In genomic region chr2:78004426-78004825, GRCm38 (mm10) we compare ENCODE assay signal across 23 mouse cellular contexts. TPM values are rescaled to one million over a fixed set of nuclear protein-coding genes. Genes with fewer than 3 reads are reported as not detected.
DNase-seq lines count a peak whose midpoint lies in the region; ATAC-seq lines count a peak whose summit lies in the region.
"Had no signal": no experiment of that assay in that cellular context is flagged by ENCODE, and none has a peak within 500 bp of the region (broad histone marks: within the 10 kb centered on the region; RNA-seq: fewer than 3 reads in every experiment).

No protein-coding gene starts in this region.

- H3K9me3 ChIP-seq in intestine, embryonic 14.5 days (ENCODE audit: control insufficient read depth, low read length) = no peaks in the 10 kb centered on the region
- H3K9me3 ChIP-seq in intestine, embryonic 15.5 days = no peaks in the 10 kb centered on the region
- H3K9me3 ChIP-seq: G1E had no signal

- H3K36me3 ChIP-seq in intestine, embryonic 14.5 days (ENCODE audit: control insufficient read depth, insufficient read depth, low read length) = no peaks in the 10 kb centered on the region
- no peaks in the 10 kb centered on the region for H3K36me3 ChIP-seq in intestine, embryonic 15.5 days
- H3K36me3 ChIP-seq: G1E had no signal

- no peak overlapping the region for H3K9ac ChIP-seq in intestine, embryonic 14.5 days (ENCODE audit: low read length)
- H3K9ac ChIP-seq in intestine, embryonic 15.5 days = no peak overlapping the region

- no peak for ATAC-seq in intestine, embryonic 14.5 days (replicated peaks; ENCODE audit: low FRiP score, low TSS enrichment, low read depth)
- ATAC-seq in intestine, embryonic 15.5 days = no peak
- ATAC-seq: activated CD4-positive, CD25-positive, alpha-beta regulatory T cell, adult 4 months; CD4-positive, CD25-positive, alpha-beta regulatory T cell, adult 4 months; Patski had no signal

- DNase-seq in intestine, embryonic 14.5 days (ENCODE audit: low spot score) = no peak
- DNase-seq in 3T3-L1 (ENCODE audit: low read depth, low spot score) (peak; percentile 73), adipocyte (ENCODE audit: low spot score) (peak; percentile 78)
- no peak for DNase-seq in adrenal gland, adult 2 months
- DNase-seq in left cerebral cortex, adult 8-10 months (ENCODE audit: low spot score in 2 of 2) = no peak
- DNase-seq: adrenal gland, adult 8-10 months; adrenal gland, postnatal 10 days; adrenal gland, postnatal 14 days; adrenal gland, postnatal 25 days; adrenal gland, postnatal 36 days; B cell, adult 2 months; cerebellum, adult 11 months; cerebellum, adult 11-12 months; cerebellum, adult 18-20 months; cerebellum, adult 2 months; cerebellum, adult 8-10 months; cerebellum, adult 9-10 months had no signal

- peaks cover 3% of the 10 kb centered on the region; the same call in 1 of the 2 replicates for H3K4me1 ChIP-seq in intestine, embryonic 14.5 days (replicated peaks; ENCODE audit: control insufficient read depth, insufficient read depth, low read length)
- H3K4me1 ChIP-seq in intestine, embryonic 15.5 days (replicated peaks) = no peaks in the 10 kb centered on the region

- H3K4me3 ChIP-seq in intestine, embryonic 14.5 days (ENCODE audit: low read depth, low read length) = no peak overlapping the region
- H3K4me3 ChIP-seq in intestine, embryonic 15.5 days (replicated peaks) = no peak overlapping the region

- no peaks in the 10 kb centered on the region for H3K27me3 ChIP-seq in intestine, embryonic 14.5 days (replicated peaks; ENCODE audit: control insufficient read depth, insufficient read depth, low read length)
- no peaks in the 10 kb centered on the region for H3K27me3 ChIP-seq in intestine, embryonic 15.5 days (replicated peaks)
- H3K27me3 ChIP-seq: CH12.LX, Patski had no signal

- WGBS in intestine, embryonic 14.5 days = 77% methylated on average over 5 of the region's 5 CpGs
- WGBS in intestine, embryonic 15.5 days = 75% methylated on average over 5 of the region's 5 CpGs

- H3K27ac ChIP-seq in intestine, embryonic 14.5 days (ENCODE audit: low read depth) = peak overlapping the region; percentile 69; the same call in 1 of the 2 replicates
- no peak overlapping the region for H3K27ac ChIP-seq in intestine, embryonic 15.5 days

- H3K4me2 ChIP-seq in intestine, embryonic 14.5 days (ENCODE audit: low read length) = no peak overlapping the region
- H3K4me2 ChIP-seq in intestine, embryonic 15.5 days (replicated peaks) = no peak overlapping the region

RNA-seq across cellular contexts. Expression of gene Cwc22, which starts 58.3 kb away (rescaled TPM):
- polyA plus RNA-seq in intestine, embryonic 14.5 days (2014; fragmentation: Nextera tagmentation; extraction: Ambion mirVana) = 33.2 and 35.1 TPM in 2 replicates
- polyA plus RNA-seq in intestine, embryonic 15.5 days (2015; fragmentation: Nextera tagmentation; extraction: Ambion mirVana) = 27.3 and 29.4 TPM in 2 replicates
- 10 to 100 TPM; 27.6 to 35.3 TPM for total RNA-seq in adrenal gland, adult 2 months (2021)
- 0.77 and 0.84 TPM in 2 replicates for polyA plus RNA-seq in adrenal gland, adult 2 months (2012; rRNA removed)
- 10 to 100 TPM; 24.0 to 29.0 (median 26.2) TPM for total RNA-seq in left cerebral cortex, adult 8-10 months (2022)

Comparison
In these comparisons a context has a peak if more than half of its experiments do, and no peak if none do; other contexts are left out.
1. DNase-seq: peak in 3T3-L1 (single experiment) and adipocyte (single experiment); none in intestine, embryonic 14.5 days (single experiment), adrenal gland, adult 2 months (single experiment) and left cerebral cortex, adult 8-10 months (0 of 2).
2. RNA of gene Cwc22, which starts 58.3 kb away (polyA plus RNA-seq): 33.2 to 35.1 TPM in intestine, embryonic 14.5 days and 27.3 to 29.4 TPM in intestine, embryonic 15.5 days; 0.77 to 0.84 TPM in adrenal gland, adult 2 months; every median in the first group is over 10 times any median in the second.